Mouse (Mus musculus): ENCODE results near the gene Gigyf1. TPM values are rescaled to one million over a fixed set of nuclear protein-coding genes. Genes with fewer than 3 reads are reported as not detected.

Gene Gigyf1
- total RNA-seq, 2 experiments from 2014 or later = 10.8 to 39.2 TPM

GRCm38 (mm10) chr5:137531414-137532130 lies 13.2 kb downstream of the Gigyf1 start:
- ATAC-seq (replicated peaks; ENCODE audit: low FRiP score, low TSS enrichment, poor library complexity, severe bottlenecking) = 0 out of 2 replicates have a peak, but pooled peaks have one; percentile 8

- no peak for ATAC-seq (replicated peaks; ENCODE audit: low FRiP score, low TSS enrichment, poor library complexity, severe bottlenecking)
Measured at GRCm38 (mm10) chr5:137532131-137532807, 13.9 kb downstream of the Gigyf1 start.

- ATAC-seq (replicated peaks; ENCODE audit: low FRiP score, low TSS enrichment, poor library complexity, severe bottlenecking) = peak; percentile 6; the same call in 1 of the 2 replicates
Measured at GRCm38 (mm10) chr5:137532808-137533116, 14.4 kb downstream of the Gigyf1 start.

GRCm38 (mm10) chr5:137533117-137533827 lies 14.9 kb downstream of the Gigyf1 start, which contains the start of the genes Epo and Gnb2:
Gene Epo (minus strand): TSS chr5:137533242.
Gene Gnb2 (minus strand): TSS chr5:137533510.
- peak; percentile 74 for ATAC-seq (replicated peaks; ENCODE audit: low FRiP score, low TSS enrichment, poor library complexity, severe bottlenecking)

- no peak for ATAC-seq (replicated peaks; ENCODE audit: low FRiP score, low TSS enrichment, poor library complexity, severe bottlenecking)
Measured at GRCm38 (mm10) chr5:137534762-137535161, 16.4 kb downstream of the Gigyf1 start.

GRCm38 (mm10) chr5:137535318-137535717 lies 17.0 kb downstream of the Gigyf1 start:
- ATAC-seq (replicated peaks; ENCODE audit: low FRiP score, low TSS enrichment, poor library complexity, severe bottlenecking) = no peak

- ATAC-seq (replicated peaks; ENCODE audit: low FRiP score, low TSS enrichment, poor library complexity, severe bottlenecking) = no peak
Measured at GRCm38 (mm10) chr5:137537461-137537860, 19.1 kb downstream of the Gigyf1 start.

GRCm38 (mm10) chr5:137539291-137539801 lies 21.0 kb downstream of the Gigyf1 start:
- ATAC-seq (replicated peaks; ENCODE audit: low FRiP score, low TSS enrichment, poor library complexity, severe bottlenecking) = no peak

GRCm38 (mm10) chr5:137540991-137541390 lies 22.6 kb downstream of the Gigyf1 start:
- ATAC-seq (replicated peaks; ENCODE audit: low FRiP score, low TSS enrichment, poor library complexity, severe bottlenecking) = no peak

- peak; percentile 57 for ATAC-seq (replicated peaks; ENCODE audit: low FRiP score, low TSS enrichment, poor library complexity, severe bottlenecking)
Measured at GRCm38 (mm10) chr5:137541768-137542540, 23.6 kb downstream of the Gigyf1 start.

- no peak for ATAC-seq (replicated peaks; ENCODE audit: low FRiP score, low TSS enrichment, poor library complexity, severe bottlenecking)
Measured at GRCm38 (mm10) chr5:137544926-137545325, 26.6 kb downstream of the Gigyf1 start.

GRCm38 (mm10) chr5:137545596-137545995 lies 27.2 kb downstream of the Gigyf1 start:
- ATAC-seq (replicated peaks; ENCODE audit: low FRiP score, low TSS enrichment, poor library complexity, severe bottlenecking) = no peak

GRCm38 (mm10) chr5:137549840-137550239 lies 31.5 kb downstream of the Gigyf1 start:
- ATAC-seq (replicated peaks; ENCODE audit: low FRiP score, low TSS enrichment, poor library complexity, severe bottlenecking) = no peak

- ATAC-seq (replicated peaks; ENCODE audit: low FRiP score, low TSS enrichment, poor library complexity, severe bottlenecking) = 0 out of 2 replicates have a peak, but pooled peaks have one; percentile 53
Measured at GRCm38 (mm10) chr5:137551119-137551518, 32.8 kb downstream of the Gigyf1 start.

- ATAC-seq (replicated peaks; ENCODE audit: low FRiP score, low TSS enrichment, poor library complexity, severe bottlenecking) = no peak
Measured at GRCm38 (mm10) chr5:137553000-137553399, 34.7 kb downstream of the Gigyf1 start.

GRCm38 (mm10) chr5:137553411-137553837 lies 35.1 kb downstream of the Gigyf1 start, which contains the start of gene Actl6b:
Gene Actl6b (plus strand): TSS chr5:137553517.
- ATAC-seq (replicated peaks; ENCODE audit: low FRiP score, low TSS enrichment, poor library complexity, severe bottlenecking) = peak; percentile 78

GRCm38 (mm10) chr5:137553898-137554297 lies 35.5 kb downstream of the Gigyf1 start:
- no peak; the same call in 1 of the 2 replicates for ATAC-seq (replicated peaks; ENCODE audit: low FRiP score, low TSS enrichment, poor library complexity, severe bottlenecking)

- no peak for ATAC-seq (replicated peaks; ENCODE audit: low FRiP score, low TSS enrichment, poor library complexity, severe bottlenecking)
Measured at GRCm38 (mm10) chr5:137561556-137561955, 43.2 kb downstream of the Gigyf1 start.

- no peak for ATAC-seq (replicated peaks; ENCODE audit: low FRiP score, low TSS enrichment, poor library complexity, severe bottlenecking)
Measured at GRCm38 (mm10) chr5:137562965-137563364, 44.6 kb downstream of the Gigyf1 start.
